Mouse (Mus musculus): ENCODE results near the gene Aptx. TPM values are rescaled to one million over a fixed set of nuclear protein-coding genes. Genes with fewer than 3 reads are reported as not detected.

The Aptx gene
- total RNA-seq, 2 experiments from 2014 or later, result 28.1 to 29.8 TPM

- DNase-seq (ENCODE audit: low spot score in 2 of 2), result peak; percentile 28
- intact Hi-C loops (cut with DNase I), result no loop called here
These were observed 25.9 kb downstream of the Aptx start for GRCm38 (mm10) chr4:40677132-40677531.

GRCm38 (mm10) chr4:40676338-40676737 lies 26.7 kb downstream of the Aptx start:
- intact Hi-C loops (cut with DNase I), result no loop called here
- DNase-seq (ENCODE audit: low spot score in 2 of 2), result no peak

- DNase-seq (ENCODE audit: low spot score in 2 of 2), result no peak
- intact Hi-C loops (cut with DNase I), result no loop called here
These were observed 29.5 kb downstream of the Aptx start for GRCm38 (mm10) chr4:40673526-40673925.

GRCm38 (mm10) chr4:40666237-40667012 lies 36.6 kb downstream of the Aptx start:
- no peak for DNase-seq (ENCODE audit: low spot score in 2 of 2)
- intact Hi-C loops (cut with DNase I), result no loop called here

GRCm38 (mm10) chr4:40651055-40651454 lies 51.9 kb downstream of the Aptx start:
- no peak for DNase-seq (ENCODE audit: low spot score in 2 of 2)
- intact Hi-C loops (cut with DNase I), result no loop called here

GRCm38 (mm10) chr4:40649111-40649510 lies 53.9 kb downstream of the Aptx start:
- intact Hi-C loops (cut with DNase I), result no loop called here
- peak; percentile 7 to 12 for DNase-seq (ENCODE audit: low spot score in 2 of 2)

- intact Hi-C loops (cut with DNase I), result no loop called here
- DNase-seq (ENCODE audit: low spot score in 2 of 2), result no peak
These were observed 59.4 kb downstream of the Aptx start for GRCm38 (mm10) chr4:40643567-40643966.

GRCm38 (mm10) chr4:40640991-40641390 lies 62.0 kb downstream of the Aptx start:
- intact Hi-C loops (cut with DNase I), result no loop called here
- no peak for DNase-seq (ENCODE audit: low spot score in 2 of 2)

Small RNA genes lying within 50 kb of the gene (microRNA-seq; reads per million reads assigned to microRNA genes)
- gene Mir207, result not detected

Other genes starting within 250 kb of the Aptx start
- 10 to 100 TPM; 20.5 to 22.0 TPM for gene Tmem215, start 231.0 kb downstream of the Aptx start, total RNA-seq (2021)
- gene Dnaja1, start 19.0 kb upstream of the Aptx start, total RNA-seq (2021), result 100 to 1,000 TPM; 267 to 314 TPM
- 10 to 100 TPM; 48.2 TPM for gene Smu1, start 54.7 kb upstream of the Aptx start, total RNA-seq (2021)
- gene B4galt1, start 150.8 kb upstream of the Aptx start, total RNA-seq (2021), result 1 to 10 TPM; 4.1 to 5.1 TPM
- not detected for gene Spink4, start 216.9 kb upstream of the Aptx start, total RNA-seq (2021)
- gene Bag1, start 245.1 kb upstream of the Aptx start, total RNA-seq (2021), result 100 to 1,000 TPM; 170 to 211 TPM
- 10 to 100 TPM; 81.2 to 81.6 TPM for gene Chmp5, start 245.2 kb upstream of the Aptx start, total RNA-seq (2021)

Data from left cerebral cortex, postnatal 36 days (tissue).